15 mouse cellular contexts compared by ENCODE assay signal in genomic region chr2:179521444-179521843, GRCm38 (mm10).
DNase-seq lines count a peak whose midpoint lies in the region; ATAC-seq lines count a peak whose summit lies in the region.
"Had no signal": no experiment of that assay in that cellular context is flagged by ENCODE, and none has a peak within 500 bp of the region (broad histone marks: within the 10 kb centered on the region; RNA-seq: fewer than 3 reads in every experiment).

No protein-coding gene starts in this region.

- 0 out of 2 replicates have a peak, but pooled peaks have one; percentile 16 for ATAC-seq in hindbrain, embryonic 14.5 days (ENCODE audit: low FRiP score)
- no peak for ATAC-seq in hindbrain, embryonic 11.5 days (ENCODE audit: low FRiP score)
- peak; percentile 38; the same call in 1 of the 2 replicates for ATAC-seq in forebrain, embryonic 16.5 days
- no peak for ATAC-seq in liver, embryonic 12.5 days
- ATAC-seq: liver, postnatal 0 days had no signal

- H3K36me3 ChIP-seq in hindbrain, embryonic 14.5 days (replicated peaks; ENCODE audit: control insufficient read depth, insufficient read depth) = no peaks in the 10 kb centered on the region
- H3K36me3 ChIP-seq in hindbrain, embryonic 11.5 days (ENCODE audit: control insufficient read depth, insufficient read depth, low read length) = no peaks in the 10 kb centered on the region
- H3K36me3 ChIP-seq in forebrain, embryonic 16.5 days (ENCODE audit: control insufficient read depth, insufficient read depth) = no peaks in the 10 kb centered on the region
- no peaks in the 10 kb centered on the region for H3K36me3 ChIP-seq in liver, embryonic 12.5 days

- no peak overlapping the region for H3K4me2 ChIP-seq in hindbrain, embryonic 14.5 days (replicated peaks)
- H3K4me2 ChIP-seq in hindbrain, embryonic 11.5 days (replicated peaks; ENCODE audit: low read depth, low read length) = no peak overlapping the region
- no peak overlapping the region for H3K4me2 ChIP-seq in forebrain, embryonic 16.5 days (ENCODE audit: low read length)
- H3K4me2 ChIP-seq in liver, embryonic 12.5 days = no peak overlapping the region

- no peak overlapping the region for H3K27ac ChIP-seq in hindbrain, embryonic 14.5 days
- H3K27ac ChIP-seq in hindbrain, embryonic 11.5 days (ENCODE audit: low read depth, low read length) = no peak overlapping the region
- no peak overlapping the region for H3K27ac ChIP-seq in forebrain, embryonic 16.5 days (ENCODE audit: low read length)
- no peak overlapping the region for H3K27ac ChIP-seq in liver, embryonic 12.5 days

- H3K4me1 ChIP-seq in hindbrain, embryonic 14.5 days (replicated peaks; ENCODE audit: control insufficient read depth, insufficient read depth, low read length) = peaks cover 33% of the 10 kb centered on the region
- peaks cover 11% of the 10 kb centered on the region for H3K4me1 ChIP-seq in hindbrain, embryonic 11.5 days (replicated peaks; ENCODE audit: control insufficient read depth, insufficient read depth, low read length)
- peaks cover 39% of the 10 kb centered on the region for H3K4me1 ChIP-seq in forebrain, embryonic 16.5 days (replicated peaks; ENCODE audit: control insufficient read depth, insufficient read depth, low read length)
- H3K4me1 ChIP-seq in liver, embryonic 12.5 days = no peaks in the 10 kb centered on the region

- DNase-seq in hindbrain, embryonic 14.5 days (ENCODE audit: low spot score) = no peak
- no peak for DNase-seq in hindbrain, embryonic 11.5 days (ENCODE audit: low spot score)
- DNase-seq in ZHBTc4 (ENCODE audit: low read depth, low spot score) = peak; percentile 16
- peak; percentile 88 for DNase-seq in retina, embryonic 14.5 days (ENCODE audit: low spot score)
- no peak for DNase-seq in layer of hippocampus, adult 9-10 months (ENCODE audit: low spot score)
- DNase-seq: adrenal gland, postnatal 10 days; heart, adult 18-20 months; heart, postnatal 10 days; kidney, adult 9 months; liver, postnatal 0 days; lung, postnatal 36 days; right cerebral cortex, adult 18-20 months; thymus, postnatal 14 days had no signal

- no peaks in the 10 kb centered on the region for H3K9me3 ChIP-seq in hindbrain, embryonic 14.5 days (ENCODE audit: control insufficient read depth, low read length)
- no peaks in the 10 kb centered on the region for H3K9me3 ChIP-seq in hindbrain, embryonic 11.5 days (ENCODE audit: control insufficient read depth, low read length)
- H3K9me3 ChIP-seq in forebrain, embryonic 16.5 days (ENCODE audit: control insufficient read depth, low read length) = no peaks in the 10 kb centered on the region
- H3K9me3 ChIP-seq in liver, embryonic 12.5 days (replicated peaks) = no peaks in the 10 kb centered on the region

- no peaks in the 10 kb centered on the region for H3K27me3 ChIP-seq in hindbrain, embryonic 14.5 days (ENCODE audit: control insufficient read depth, insufficient read depth, low read length)
- H3K27me3 ChIP-seq in hindbrain, embryonic 11.5 days (ENCODE audit: control insufficient read depth, insufficient read depth, low read length) = no peaks in the 10 kb centered on the region
- no peaks in the 10 kb centered on the region for H3K27me3 ChIP-seq in forebrain, embryonic 16.5 days (replicated peaks; ENCODE audit: control insufficient read depth, insufficient read depth, low read length)
- no peaks in the 10 kb centered on the region for H3K27me3 ChIP-seq in liver, embryonic 12.5 days (replicated peaks)

- H3K4me3 ChIP-seq in hindbrain, embryonic 14.5 days (replicated peaks; ENCODE audit: low read length) = no peak overlapping the region
- no peak overlapping the region for H3K4me3 ChIP-seq in hindbrain, embryonic 11.5 days (ENCODE audit: low read depth, low read length)
- no peak overlapping the region for H3K4me3 ChIP-seq in forebrain, embryonic 16.5 days (replicated peaks; ENCODE audit: low read length)
- no peak overlapping the region for H3K4me3 ChIP-seq in liver, embryonic 12.5 days

- H3K9ac ChIP-seq in hindbrain, embryonic 14.5 days = no peak overlapping the region
- H3K9ac ChIP-seq in hindbrain, embryonic 11.5 days (ENCODE audit: low read depth, low read length) = no peak overlapping the region
- H3K9ac ChIP-seq in forebrain, embryonic 16.5 days (replicated peaks; ENCODE audit: low read depth, low read length) = no peak overlapping the region
- no peak overlapping the region for H3K9ac ChIP-seq in liver, embryonic 12.5 days
- H3K9ac ChIP-seq: liver, postnatal 0 days had no signal

- 45% methylated on average over 5 of the region's 5 CpGs for WGBS in hindbrain, embryonic 14.5 days
- WGBS in hindbrain, embryonic 11.5 days = 57% methylated on average over 5 of the region's 5 CpGs
- WGBS in forebrain, embryonic 16.5 days = 27% methylated on average over 5 of the region's 5 CpGs
- WGBS in liver, embryonic 12.5 days (ENCODE audit: insufficient replicate concordance) = 60% methylated on average over 5 of the region's 5 CpGs

Comparison
In these comparisons a context has a peak if more than half of its experiments do, and no peak if none do; other contexts are left out.
1. ATAC-seq: peak in hindbrain, embryonic 14.5 days (single experiment) and forebrain, embryonic 16.5 days (single experiment); none in hindbrain, embryonic 11.5 days (single experiment) and liver, embryonic 12.5 days (single experiment).
2. DNase-seq: peak in ZHBTc4 (single experiment) and retina, embryonic 14.5 days (single experiment); none in hindbrain, embryonic 14.5 days (single experiment), hindbrain, embryonic 11.5 days (single experiment) and layer of hippocampus, adult 9-10 months (single experiment).